Mouse (Mus musculus) urinary bladder, postnatal 25 days (tissue): Measurements from ENCODE around the gene Actl7a.
A peak's percentile ranks its signal among the peaks of the same experiment; 100 is the strongest.

Experiments
- DNase-seq: peaks from one replicate; pipeline ENCODE4 v3.0.0; 2022; ENCODE audit warnings: low spot score

Gene Actl7a

DNA sequence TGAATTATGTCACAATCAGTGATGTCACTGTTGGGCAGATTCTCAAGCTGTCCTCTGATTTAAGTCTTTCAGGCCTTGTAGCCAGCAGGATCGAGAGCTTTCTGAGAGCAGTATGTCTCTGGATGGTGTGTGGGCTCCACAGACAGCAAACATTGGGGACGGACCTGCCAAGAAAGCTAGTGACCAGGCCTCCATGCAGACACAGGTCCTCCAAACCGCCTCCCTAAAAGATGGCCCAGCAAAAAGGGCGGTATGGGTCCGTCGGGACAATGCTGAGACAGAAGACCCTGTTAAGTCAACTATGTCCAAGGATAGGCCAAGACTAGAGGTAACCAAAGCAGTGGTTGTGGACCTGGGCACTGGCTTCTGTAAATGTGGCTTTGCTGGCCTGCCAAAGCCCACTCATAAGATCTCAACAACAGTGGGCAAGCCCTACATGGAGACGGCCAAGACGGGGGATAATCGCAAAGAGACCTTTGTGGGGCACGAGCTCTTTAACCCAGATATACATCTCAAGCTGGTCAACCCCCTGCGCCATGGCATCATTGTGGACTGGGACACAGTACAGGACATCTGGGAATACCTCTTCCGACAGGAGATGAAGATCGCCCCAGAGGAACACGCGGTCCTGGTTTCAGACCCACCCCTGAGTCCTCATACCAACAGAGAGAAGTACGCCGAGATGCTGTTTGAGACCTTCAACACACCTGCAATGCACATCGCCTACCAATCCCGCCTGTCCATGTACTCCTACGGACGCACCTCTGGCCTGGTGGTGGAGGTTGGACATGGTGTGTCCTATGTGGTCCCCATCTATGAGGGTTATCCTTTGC is at the start of gene Actl7a:
Gene Actl7a, plus strand, starts transcription at position 51 of the 833 bp plus-strand sequence.
- no peak for DNase-seq

DNA sequence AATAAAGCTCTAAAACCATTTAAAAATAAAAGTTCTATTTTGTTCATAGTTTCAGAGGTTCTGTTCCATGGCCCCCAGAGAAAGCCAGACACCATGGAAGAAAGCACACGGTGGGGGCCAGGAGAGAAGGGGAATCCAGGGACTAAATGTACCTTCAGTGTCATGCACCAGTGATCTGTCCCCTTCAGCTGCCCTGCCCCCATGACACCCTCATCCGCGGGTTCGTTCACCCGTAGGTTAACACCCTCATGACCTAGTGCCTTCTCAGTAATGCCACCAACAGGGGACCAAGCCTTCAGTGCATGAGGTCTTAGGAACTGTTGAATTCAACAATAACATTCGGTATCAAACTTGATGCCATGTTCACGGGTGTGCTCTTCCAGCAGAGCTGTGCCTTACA is 46.8 kb upstream of the Actl7a start:
- DNase-seq: no peak

DNA sequence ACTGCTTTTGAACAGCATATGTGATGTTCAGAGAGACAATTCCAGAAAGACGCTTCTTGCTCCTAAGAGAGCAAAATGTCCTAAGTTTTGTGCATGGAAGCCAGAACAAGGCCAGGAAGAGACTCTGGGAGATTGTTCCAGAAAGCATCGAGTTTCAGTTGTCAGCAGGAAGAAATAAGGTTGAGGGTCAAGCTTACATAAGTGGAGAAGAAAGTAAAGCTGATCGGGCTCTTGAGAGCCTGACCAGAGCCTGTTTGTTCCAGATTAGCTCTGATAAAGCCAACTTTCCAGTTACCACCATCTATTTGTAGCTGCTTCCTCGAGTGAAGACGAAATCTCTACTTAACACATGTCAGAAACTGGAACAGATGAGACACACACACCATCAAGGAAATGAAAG is 44.5 kb upstream of the Actl7a start:
- DNase-seq: no peak

DNA sequence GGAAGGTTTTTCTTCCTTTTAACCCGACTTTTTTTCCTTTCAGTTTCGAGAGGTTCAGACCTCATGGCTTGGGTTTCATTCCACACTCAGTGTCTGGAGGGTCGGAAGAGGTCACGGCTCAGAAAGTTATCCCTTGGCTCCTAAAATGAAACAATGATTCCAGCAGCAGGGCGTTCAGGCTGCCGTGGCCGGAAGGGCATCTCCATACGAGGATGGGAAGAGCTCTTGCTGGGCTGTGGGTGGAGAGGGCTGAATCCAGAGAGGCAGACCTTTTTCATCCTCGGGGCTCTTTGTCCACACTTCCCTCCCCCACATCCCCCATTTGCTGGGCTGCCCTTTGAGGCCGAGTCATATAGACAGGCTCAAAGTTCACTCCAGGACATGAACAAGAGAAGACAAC is 41.0 kb upstream of the Actl7a start:
- no peak for DNase-seq

DNA sequence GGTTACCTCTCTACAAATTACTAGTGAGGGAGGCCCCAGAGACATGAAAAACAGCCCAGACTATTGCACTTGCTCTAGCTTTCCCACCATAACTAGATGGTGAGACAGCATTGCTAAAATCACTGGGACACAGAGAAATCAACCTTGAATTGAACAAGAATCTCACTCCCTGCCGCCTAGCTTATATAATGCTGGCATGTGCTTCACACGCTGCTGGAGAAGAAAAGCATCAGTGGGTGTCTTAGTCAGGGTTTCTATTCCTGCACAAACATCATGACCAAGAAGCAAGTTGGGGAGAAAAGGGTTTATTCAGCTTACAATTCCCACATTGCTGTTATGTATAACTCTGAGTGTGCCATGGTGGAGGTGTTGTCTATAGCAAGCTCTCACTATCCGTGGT is 30.1 kb upstream of the Actl7a start:
- DNase-seq: no peak

DNA sequence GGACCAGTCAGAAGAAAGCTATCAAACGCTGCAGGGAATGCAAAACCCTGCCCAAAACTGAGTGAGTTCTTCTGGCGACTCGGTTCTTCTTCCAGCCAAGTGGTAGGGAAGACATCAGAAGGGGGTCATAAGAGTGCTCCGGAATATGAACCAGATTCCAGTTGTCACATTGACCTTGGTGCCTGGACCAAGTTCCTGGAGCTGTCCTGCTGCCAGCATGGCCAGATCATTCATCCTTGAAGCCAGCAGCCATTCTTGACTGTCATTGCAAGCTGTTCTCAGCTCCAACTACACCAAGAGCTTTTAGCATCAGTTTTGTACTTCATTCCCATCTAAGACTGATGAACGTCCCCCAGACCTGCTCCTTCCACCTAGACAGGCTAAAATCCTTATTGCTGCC is 26.4 kb upstream of the Actl7a start:
- DNase-seq: no peak

DNA sequence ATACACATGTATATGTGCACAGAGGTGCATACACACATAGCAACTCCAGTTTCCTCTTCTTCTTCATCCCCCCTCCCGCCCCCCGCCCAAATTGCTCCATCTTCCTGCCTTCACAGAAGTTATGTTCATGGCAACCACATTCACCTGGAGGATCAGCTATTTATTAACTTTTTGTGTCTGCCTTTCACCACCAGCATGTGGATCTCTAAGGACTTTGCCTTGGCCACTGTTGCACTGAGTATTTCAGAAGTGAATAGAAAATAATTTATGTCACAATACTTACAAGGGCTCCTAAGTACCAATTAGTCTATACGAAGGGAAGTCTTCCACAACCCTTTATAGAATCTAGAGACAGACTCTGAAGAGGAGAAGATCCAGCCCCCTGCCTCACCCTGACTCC is 25.3 kb upstream of the Actl7a start:
- no peak for DNase-seq

DNA sequence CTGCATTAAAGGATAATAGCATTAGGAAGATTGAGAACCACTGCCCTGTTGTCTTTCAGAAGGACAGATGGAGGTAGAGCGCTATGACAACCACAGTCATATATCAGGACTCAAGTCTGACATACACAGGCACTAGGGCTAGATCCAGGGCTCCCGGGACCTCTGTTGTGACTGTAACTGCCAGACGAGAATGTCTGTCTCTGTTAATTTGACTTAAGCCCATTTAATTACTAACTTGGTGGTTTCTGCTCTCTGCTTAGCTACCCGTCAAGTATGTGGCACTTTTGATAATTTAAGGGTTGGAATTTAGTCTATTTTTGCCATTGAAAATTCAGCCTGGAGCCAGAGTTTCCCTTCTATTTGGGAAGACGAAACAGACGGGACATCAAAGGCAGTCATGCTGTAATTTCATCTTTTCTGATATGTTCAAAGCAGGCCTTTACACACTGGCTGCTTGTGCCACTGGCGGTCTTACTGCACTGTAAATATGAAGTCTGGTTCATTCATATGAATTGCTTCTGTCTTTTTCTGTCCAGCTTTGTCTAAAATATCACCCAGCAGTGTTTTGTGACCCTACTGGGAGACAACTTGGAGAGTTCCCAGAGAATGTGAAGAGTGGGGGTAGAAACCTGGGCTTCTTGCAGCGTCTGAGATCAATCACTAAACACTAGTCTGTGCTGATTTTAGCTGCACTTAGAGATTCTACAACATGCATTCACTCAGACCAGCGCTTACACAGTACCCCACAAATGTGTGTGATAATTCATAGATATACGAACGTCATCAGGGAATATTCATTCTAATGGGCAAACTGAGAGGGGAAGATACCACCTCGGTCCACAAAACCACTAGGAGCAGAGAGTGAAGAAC is 24.4 kb upstream of the Actl7a start:
- no peak for DNase-seq

DNA sequence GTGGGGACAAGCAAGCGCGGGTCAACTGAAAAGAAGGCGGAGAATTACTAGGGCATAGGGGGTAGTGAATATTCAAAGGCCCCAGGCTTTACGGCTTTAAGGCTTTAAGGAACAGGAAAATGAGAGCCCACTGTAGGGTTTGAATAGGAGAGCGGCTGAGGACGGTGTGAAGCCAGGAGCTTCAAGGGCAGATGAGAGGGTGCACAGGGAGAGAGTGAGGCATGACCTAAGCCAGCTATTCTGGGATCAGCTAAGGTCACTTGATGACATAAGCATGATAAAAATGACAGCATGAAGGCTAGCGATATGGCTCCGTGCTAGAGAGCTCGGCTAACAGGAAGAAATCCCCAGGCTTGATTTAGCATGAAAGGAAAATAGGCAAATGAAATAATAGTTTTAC is 23.8 kb upstream of the Actl7a start:
- DNase-seq: no peak

DNA sequence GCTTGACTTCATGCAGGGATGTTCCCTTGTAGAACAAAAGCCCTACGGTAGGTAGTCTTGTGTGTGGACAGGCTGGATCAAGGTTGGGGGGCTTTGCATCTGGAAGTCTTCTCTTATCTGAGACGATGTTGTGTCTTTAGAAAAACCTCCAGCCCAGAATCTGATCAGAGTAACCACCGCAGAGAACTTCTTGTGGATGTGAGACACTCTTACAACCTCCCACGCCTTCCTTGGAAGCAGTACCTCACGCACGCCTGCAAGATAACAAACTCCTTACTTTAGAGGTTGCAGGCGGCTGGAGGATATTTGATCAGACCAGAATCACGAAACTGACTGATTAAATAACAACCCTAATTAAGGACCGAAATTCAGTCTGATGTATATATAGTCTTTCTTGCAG is 22.8 kb upstream of the Actl7a start:
- DNase-seq: no peak

DNA sequence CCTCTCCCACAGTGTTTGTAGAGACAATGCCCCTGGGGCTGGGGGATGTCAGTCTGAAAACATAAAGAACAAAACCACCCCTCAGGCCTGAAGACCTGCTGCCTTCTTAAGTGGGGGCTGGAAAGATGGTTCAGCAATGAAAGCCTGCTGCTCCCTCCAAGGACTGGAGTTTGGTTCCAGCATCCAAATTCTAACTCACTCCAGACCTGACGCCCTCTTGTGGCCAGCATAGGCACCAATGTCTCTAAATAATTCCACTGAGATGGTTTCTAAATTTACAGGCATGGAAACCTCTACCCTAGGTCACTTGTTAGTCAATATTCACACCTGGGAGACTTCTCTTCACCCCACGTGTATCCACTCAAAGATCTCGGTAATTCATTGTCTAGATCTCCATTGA is 21.7 kb upstream of the Actl7a start:
- peak; percentile 17 for DNase-seq

DNA sequence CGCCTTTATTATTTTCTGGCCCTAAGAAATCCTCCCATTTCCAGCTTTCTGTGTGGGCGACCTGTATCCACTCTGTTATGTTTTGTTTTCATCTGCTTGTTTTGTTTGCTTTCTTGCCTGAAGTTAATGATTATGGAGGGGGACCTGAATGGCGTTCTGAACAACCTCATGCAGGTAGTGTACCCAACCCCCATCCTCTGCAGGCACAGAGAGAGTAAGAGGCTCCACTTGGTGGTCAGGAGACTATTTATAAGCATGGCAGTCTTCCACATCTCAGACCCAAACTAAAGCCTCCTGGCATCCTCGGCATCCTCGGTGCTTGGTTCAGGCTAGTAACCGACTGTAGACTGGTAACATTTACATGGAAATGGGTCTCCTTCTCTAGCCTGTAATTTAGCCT is 20.9 kb upstream of the Actl7a start:
- no peak for DNase-seq

DNA sequence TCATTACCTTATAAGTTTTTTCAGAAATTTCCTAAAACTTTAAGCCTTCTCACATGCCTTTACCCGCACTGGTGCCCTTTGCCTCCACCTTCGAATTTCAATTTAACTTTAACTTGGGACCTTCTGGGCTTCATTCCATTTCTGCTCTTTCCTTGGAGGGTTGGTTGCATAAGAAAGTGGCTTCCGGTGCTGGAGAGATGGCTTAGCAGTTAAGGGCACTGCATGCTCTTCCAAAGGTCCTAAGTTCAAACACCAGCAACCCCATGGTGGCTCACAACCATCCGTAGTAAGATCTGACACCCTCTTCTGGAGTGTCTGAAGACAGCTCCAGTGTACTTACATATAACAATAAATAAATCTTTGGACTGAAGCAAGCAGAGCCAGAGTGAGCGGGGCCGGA is 20.0 kb upstream of the Actl7a start:
- DNase-seq: no peak

DNA sequence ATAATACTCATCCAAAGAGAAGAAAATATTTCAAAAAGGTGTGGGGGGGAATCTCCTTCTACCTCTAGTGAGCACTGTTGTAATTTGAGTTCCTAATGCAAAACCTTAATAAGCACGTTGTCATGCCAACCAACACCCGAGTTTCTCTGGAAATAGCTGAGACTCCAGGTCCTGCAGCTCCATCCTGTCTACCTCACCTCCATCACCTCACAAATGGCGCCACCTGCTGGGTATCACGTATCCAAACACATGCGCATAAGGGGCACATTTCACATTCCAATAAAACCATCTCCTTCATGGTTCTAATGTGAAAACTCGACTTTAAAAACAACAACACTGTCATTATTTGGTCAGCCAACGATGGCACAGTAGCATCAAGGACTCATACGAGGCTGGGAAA is 17.4 kb upstream of the Actl7a start:
- DNase-seq: no peak

DNA sequence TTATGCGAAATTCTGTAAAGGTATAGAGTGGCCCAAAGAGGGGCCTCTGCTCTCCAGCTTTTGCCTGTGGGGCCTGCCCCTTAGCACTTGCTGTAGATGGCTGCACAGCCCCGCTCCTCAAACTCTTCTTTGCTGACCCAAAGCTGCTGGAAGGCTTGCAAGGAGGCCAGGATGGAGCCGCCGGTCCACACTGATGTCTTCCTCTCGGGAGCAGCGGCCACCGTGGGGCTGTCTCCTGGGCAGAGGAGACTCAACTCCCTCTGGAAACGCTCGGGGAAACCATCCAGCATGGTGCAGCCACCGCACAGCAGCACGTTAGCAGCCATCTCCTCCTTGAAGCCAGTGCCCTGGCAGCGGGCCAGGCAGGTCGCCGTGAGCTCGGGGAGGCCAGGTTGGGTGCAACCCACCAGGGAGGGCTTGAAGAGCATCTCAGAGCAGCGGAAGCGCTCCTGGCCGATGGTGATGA is 3.2 kb upstream of the Actl7a start, which contains the start of gene Gm26657:
Gene Gm26657, plus strand, starts transcription at position 51 of the 466 bp plus-strand sequence.
- DNase-seq: no peak

DNA sequence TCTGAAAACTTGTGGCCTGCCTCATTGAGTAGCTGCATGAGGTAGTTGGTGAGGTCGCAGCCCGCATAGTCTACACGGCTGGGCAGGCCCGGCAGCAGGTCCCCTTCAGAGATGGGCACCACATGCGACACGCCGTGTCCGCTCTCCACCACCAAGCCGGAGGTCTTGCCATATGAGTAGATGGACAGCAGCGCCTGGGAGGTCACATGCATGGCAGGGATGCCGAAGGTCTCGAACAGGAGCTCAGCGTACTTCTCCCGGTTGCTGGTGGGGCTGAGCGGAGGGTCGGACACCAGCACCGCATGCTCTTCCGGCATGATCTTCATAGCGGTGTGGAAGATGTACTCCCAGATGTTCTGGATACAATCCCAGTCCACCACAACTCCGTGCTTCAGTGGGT is 2.6 kb upstream of the Actl7a start:
- no peak for DNase-seq

DNA sequence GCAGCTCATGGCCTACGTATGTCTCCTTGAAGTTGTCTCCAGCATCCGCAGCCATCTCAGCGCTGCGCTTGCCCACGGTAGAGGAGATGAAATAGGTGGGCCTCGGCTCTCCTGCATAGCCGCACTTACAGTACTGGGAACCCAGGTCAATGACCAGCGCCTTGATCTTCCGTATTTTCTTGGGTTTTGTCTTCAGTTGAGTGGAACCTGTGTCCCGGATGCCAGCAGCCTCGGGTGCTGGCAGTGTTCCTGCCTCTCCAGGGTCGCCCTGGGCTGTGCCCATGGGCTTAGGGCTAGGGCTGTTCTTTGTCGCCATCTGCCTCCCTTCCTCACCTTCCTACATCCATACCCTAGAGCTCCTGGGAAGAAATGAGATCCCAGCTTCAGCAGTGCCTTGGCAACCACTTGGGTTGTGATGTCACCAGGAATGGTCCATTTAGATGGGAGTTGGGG is 2.1 kb upstream of the Actl7a start, which contains the start of gene Actl7b:
Gene Actl7b, minus strand, starts transcription at position 403 of the 453 bp plus-strand sequence.
- no peak for DNase-seq

DNA sequence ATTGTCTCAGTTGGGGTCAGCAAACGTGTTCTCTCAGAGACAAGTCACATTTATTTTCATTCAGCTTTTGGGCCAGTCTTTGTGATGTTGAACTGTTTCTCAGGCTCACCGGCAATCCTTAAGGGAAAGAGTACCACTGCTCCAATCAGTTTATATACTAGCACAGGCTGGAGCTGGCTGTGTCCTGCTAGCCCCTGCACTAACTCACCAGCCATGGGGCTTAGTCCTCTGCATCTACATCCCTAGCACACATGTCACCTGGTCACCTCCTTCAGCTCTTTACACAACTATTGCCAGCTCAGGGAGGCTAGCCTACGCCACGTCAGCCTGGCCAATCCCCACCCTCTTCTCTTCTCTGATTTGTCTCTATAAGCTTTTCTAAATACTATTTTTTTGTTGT is 515 bp upstream of the Actl7a start:
- DNase-seq: no peak

DNA sequence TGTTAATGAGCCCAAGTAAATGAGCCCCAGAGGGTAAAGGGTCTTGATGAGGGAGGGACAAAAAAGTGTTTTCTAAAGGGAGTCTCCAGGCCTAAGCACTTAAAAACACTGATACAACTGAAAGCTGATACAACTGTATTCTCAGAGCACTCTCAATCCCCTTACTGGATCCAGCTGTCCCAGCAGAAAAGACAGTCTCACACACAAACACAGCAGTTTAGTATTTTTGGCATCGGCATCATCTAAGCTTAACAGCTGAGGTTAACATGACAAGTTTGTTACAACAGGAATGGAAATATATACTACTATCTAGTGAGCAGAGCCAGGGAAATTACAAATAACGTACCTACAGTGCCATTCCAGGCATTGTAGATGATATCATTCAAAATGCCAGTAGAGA is 3.1 kb downstream of the Actl7a start:
- DNase-seq: no peak

DNA sequence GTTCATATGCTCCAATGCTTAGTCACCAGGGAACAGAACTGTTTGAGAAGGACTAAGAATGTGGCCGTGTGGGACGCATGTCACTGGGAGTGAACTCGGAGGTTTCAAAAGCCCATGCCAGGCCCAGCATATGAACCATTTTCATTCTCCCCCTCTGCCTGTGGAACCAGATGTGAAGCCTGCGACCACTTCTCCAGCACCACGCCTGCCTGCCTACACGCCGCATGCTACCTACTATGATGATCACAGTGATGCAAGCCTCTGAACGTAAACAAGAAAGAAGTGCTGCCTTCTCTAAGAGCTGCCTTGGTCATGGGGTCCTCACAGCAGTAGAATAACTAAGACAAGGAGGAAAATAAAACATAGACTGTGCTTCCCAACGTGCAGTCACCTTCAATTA is 4.2 kb downstream of the Actl7a start:
- no peak for DNase-seq

DNA sequence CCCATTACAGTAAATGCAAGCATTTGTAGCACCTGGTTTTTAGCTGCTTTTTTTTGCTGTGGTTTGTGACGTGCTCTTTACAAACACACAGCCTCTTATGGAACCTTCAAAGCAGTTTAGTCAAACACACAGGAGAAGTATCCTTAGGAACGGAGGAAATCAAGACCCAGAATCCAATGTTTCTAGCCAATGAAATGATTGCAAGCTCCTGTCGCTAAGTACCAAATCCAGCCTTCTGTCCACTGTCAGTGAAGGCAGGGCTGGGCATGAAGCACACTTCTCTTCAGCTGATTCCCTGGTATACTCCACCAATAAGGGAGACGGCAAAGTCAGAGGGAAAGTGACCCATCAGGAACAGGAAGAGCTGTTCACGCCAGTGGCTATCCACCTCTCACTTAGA is 12.8 kb downstream of the Actl7a start:
- DNase-seq: no peak

DNA sequence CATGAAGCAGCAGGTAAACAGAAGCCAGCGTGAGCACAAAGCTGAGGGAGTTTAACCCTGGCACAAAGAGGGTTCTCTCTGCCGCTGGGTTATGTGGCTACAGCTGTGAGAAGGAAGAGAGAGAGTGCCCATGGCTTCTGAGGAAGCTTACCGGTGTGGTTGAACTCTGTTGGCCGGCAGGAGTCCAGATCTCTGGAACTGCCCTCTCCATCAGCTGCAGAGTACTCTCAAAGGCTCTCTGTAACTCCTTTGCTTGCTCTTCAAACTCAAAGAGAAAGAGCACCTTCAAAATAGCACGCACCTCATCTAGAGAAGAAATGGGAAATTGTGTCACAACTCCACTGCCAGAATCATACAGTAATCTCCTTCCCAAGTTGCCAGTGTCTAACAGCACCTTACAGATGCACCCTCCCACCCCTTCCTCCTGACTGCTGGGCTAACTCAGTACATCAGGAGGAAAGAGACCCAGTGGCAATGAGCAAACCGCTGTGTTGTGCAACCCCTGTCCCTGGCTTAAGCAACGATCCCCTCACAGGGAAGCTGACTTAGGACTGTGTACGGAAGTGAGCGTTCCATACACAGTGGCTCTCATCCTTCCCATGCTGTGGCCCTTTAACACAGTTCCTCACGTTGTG is 13.9 kb downstream of the Actl7a start:
- no peak for DNase-seq
